Mouse (Mus musculus) gastrocnemius, postnatal 25 days (tissue): ENCODE results near the gene Btbd16. TPM values are rescaled to one million over a fixed set of nuclear protein-coding genes. Genes with fewer than 3 reads are reported as not detected.

Source experiments
- DNase-seq: peaks from one replicate; pipeline ENCODE4 v3.0.0; 2022
- total RNA-seq, 2 experiments: library from RNA; stranded (reverse); gene quantifications; 1 replicate in 1 of 2; 2 replicates in 1 of 2; pipeline ENCODE4 v1.2.3; 2021

The Btbd16 gene
- total RNA-seq, 2 experiments from 2014 or later, result 0.24 TPM; not detected in 1

- peak; percentile 98 for DNase-seq
Observed at GRCm38 (mm10) chr7:130865613-130866591, 92.0 kb downstream of the Btbd16 start, which contains the start of gene Plekha1. Gene Plekha1, plus strand, starts transcription at chr7:130865756.

DNA sequence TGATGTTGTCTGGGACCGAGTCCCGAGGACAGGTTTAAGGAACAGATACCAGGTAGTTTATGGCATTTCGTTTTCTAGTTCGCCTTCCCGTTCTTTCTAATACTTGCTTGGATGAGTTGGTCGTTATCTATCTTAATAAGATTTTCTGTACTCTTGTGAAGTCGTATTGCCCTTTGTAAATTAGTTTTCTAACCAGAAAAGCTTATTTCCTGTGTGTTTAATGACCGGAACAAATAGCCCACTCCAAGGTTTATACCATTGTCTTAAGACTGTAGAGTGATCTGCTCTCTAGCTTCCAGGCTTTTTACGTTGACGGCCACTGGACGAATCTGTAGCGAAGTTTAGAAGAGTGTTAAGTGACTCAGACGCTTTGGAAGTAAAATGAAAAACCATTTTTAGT is 92.8 kb downstream of the Btbd16 start:
- no peak for DNase-seq

DNA sequence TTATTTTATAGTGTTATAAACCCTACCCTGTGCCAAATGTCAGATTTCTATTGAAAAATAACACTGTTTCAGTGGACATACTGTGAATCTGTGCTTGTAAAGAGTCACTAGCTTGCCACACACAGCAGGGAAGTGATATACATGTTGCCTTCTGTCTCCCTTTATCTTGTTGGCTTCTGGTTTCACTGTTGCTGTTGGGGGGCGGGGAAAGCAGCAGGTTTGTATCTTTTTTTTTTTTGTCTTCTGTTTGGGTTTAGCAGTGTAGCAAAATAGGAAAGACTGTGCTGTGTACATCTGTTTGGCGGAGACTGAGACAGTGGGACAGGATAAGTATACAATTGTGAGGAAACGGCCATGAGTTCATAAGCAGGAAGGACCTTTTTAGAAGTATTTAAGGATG is 93.4 kb downstream of the Btbd16 start:
- DNase-seq, result no peak

Other genes starting within 250 kb of the Btbd16 start
- gene Nsmce4a, start 201.0 kb upstream of the Btbd16 start, total RNA-seq, result 10 to 100 TPM; 25.8 to 26.5 TPM
- gene Tacc2, start 196.6 kb upstream of the Btbd16 start, total RNA-seq, result 100 to 1,000 TPM; 422 to 535 TPM
- 10 to 100 TPM; 22.8 to 23.2 TPM for gene Plekha1, start 91.7 kb downstream of the Btbd16 start, total RNA-seq
- 10 to 100 TPM; 31.9 to 34.9 TPM for gene Htra1, start 162.0 kb downstream of the Btbd16 start, total RNA-seq